Comparison of ENCODE assay signal across 8 mouse cellular contexts in genomic region chr15:79347845-79348506, GRCm38 (mm10). TPM values are rescaled to one million over a fixed set of nuclear protein-coding genes. Genes with fewer than 3 reads are reported as not detected.
DNase-seq lines count a peak whose midpoint lies in the region; ATAC-seq and TF ChIP-seq lines count a peak whose summit lies in the region.

No protein-coding gene starts in this region.

- peak overlapping the region; percentile 86 for H3K4me3 ChIP-seq in embryonic facial prominence, embryonic 10.5 days
- peak overlapping the region; percentile 71 for H3K4me3 ChIP-seq in heart, embryonic 11.5 days (ENCODE audit: low read depth, low read length)
- peak overlapping the region; percentile 78 for H3K4me3 ChIP-seq in lung, postnatal 0 days (ENCODE audit: low read depth, low read length)

- DNase-seq in CD4-positive, CD25-positive, alpha-beta regulatory T cell, adult 2 months (ENCODE audit: low read depth, low spot score): peak; percentile 94
- no peak for DNase-seq in Patski (ENCODE audit: low read depth, low spot score)
- peak; percentile 82 for DNase-seq in embryonic facial prominence, embryonic 10.5 days (ENCODE audit: low spot score)
- peak; percentile 69 for DNase-seq in kidney, adult 9 months
- peak; percentile 95 for DNase-seq in lung, postnatal 0 days (ENCODE audit: low spot score)
- DNase-seq in ovary, postnatal 36 days (ENCODE audit: low spot score): peak; percentile 61
- DNase-seq in yolk sac, embryonic 10.5 days (ENCODE audit: low spot score): peak; percentile 84

- peak overlapping the region; percentile 88 for H3K9ac ChIP-seq in heart, embryonic 11.5 days (ENCODE audit: low read depth, low read length)
- peak overlapping the region; percentile 92 for H3K9ac ChIP-seq in lung, postnatal 0 days (replicated peaks; ENCODE audit: low read depth)

- peak overlapping the region; percentile 83 for H3K4me2 ChIP-seq in heart, embryonic 11.5 days
- peak overlapping the region; percentile 91 for H3K4me2 ChIP-seq in lung, postnatal 0 days (replicated peaks; ENCODE audit: low read depth, low read length)

- peak overlapping the region; percentile 92 for H3K27ac ChIP-seq in embryonic facial prominence, embryonic 10.5 days (replicated peaks)
- peak overlapping the region; percentile 95 for H3K27ac ChIP-seq in heart, embryonic 11.5 days (ENCODE audit: low read depth, low read length)
- H3K27ac ChIP-seq in lung, postnatal 0 days (ENCODE audit: low read length): peak overlapping the region; percentile 100

- peaks cover 54% of the 10 kb centered on the region for H3K4me1 ChIP-seq in embryonic facial prominence, embryonic 10.5 days
- H3K4me1 ChIP-seq in heart, embryonic 11.5 days (ENCODE audit: control insufficient read depth, insufficient read depth, low read length): peaks cover 21% of the 10 kb centered on the region
- H3K4me1 ChIP-seq in lung, postnatal 0 days (ENCODE audit: insufficient read depth, low read depth, low read length): peaks cover 35% of the 10 kb centered on the region; the same call in 1 of the 2 replicates

- no peaks in the 10 kb centered on the region for H3K9me3 ChIP-seq in embryonic facial prominence, embryonic 10.5 days
- H3K9me3 ChIP-seq in heart, embryonic 11.5 days (replicated peaks; ENCODE audit: control insufficient read depth, low read length): no peaks in the 10 kb centered on the region
- H3K9me3 ChIP-seq in lung, postnatal 0 days (ENCODE audit: low read length): no peaks in the 10 kb centered on the region

- in situ Hi-C loops in Patski (cut with MboI; ENCODE audit: low pct_unique_long_range_greater_than_20kb): no loop called here

- CTCF ChIA-PET in Patski (lab: Charles Lee): no interaction called here

- peak; percentile 68 for TF ChIP-seq EP300 in lung, postnatal 0 days (IDR thresholded peaks at IDR 0.05)

- peak; percentile 34 for ATAC-seq in Patski
- ATAC-seq in heart, embryonic 11.5 days (replicated peaks; ENCODE audit: insufficient number of reproducible peaks, low FRiP score, low TSS enrichment): peak; percentile 83
- peak; percentile 79 for ATAC-seq in lung, postnatal 0 days

- no peaks in the 10 kb centered on the region for H3K36me3 ChIP-seq in embryonic facial prominence, embryonic 10.5 days (replicated peaks)
- H3K36me3 ChIP-seq in heart, embryonic 11.5 days (ENCODE audit: control insufficient read depth, insufficient read depth, low read length): no peaks in the 10 kb centered on the region
- no peaks in the 10 kb centered on the region for H3K36me3 ChIP-seq in lung, postnatal 0 days (ENCODE audit: insufficient read depth, low read length)

- TF ChIP-seq CTCF in Patski (IDR thresholded peaks at IDR 0.05): no peak
- TF ChIP-seq CTCF in lung, postnatal 0 days (IDR thresholded peaks at IDR 0.05): peak; percentile 58

- 1% methylated on average over 46 of the region's 46 CpGs for WGBS in embryonic facial prominence, embryonic 10.5 days
- under 1% methylated on average over 44 of the region's 46 CpGs for WGBS in heart, embryonic 11.5 days (ENCODE audit: insufficient replicate concordance)
- 4% methylated on average over 38 of the region's 46 CpGs for WGBS in lung, postnatal 0 days

- H3K27me3 ChIP-seq in Patski: no peaks in the 10 kb centered on the region
- peaks cover 52% of the 10 kb centered on the region for H3K27me3 ChIP-seq in embryonic facial prominence, embryonic 10.5 days (replicated peaks; ENCODE audit: low read depth, poor library complexity, severe bottlenecking)
- no peaks in the 10 kb centered on the region for H3K27me3 ChIP-seq in heart, embryonic 11.5 days (ENCODE audit: control insufficient read depth, insufficient read depth, low read length)
- H3K27me3 ChIP-seq in lung, postnatal 0 days (replicated peaks; ENCODE audit: insufficient read depth, low read length): no peaks in the 10 kb centered on the region

- POLR2A ChIA-PET in Patski (lab: Charles Lee): interaction anchor here (1.0 to 1.4 kb wide), 2 partner anchors 10 to 21 kb away, joined by 3 read pairs; no protein-coding TSS in a partner anchor

RNA-seq across cellular contexts. Expression of gene Maff, which starts 1.6 kb away (rescaled TPM):
- polyA plus RNA-seq in Patski (2021): 47.8 TPM
- 1.2 and 1.8 TPM in 2 replicates for polyA plus RNA-seq in embryonic facial prominence, embryonic 10.5 days (2016; fragmentation: Nextera tagmentation; extraction: Ambion mirVana)
- 3.0 and 3.3 TPM in 2 replicates for polyA plus RNA-seq in heart, embryonic 11.5 days (2014; fragmentation: Nextera tagmentation; extraction: Ambion mirVana)
- polyA plus RNA-seq in lung, postnatal 0 days (2015; fragmentation: Nextera tagmentation; extraction: Ambion mirVana): 10.6 and 10.8 TPM in 2 replicates

RNA-seq across cellular contexts. Expression of gene Pla2g6, which starts 19.8 kb away (rescaled TPM):
- polyA plus RNA-seq in Patski (2021): 32.8 TPM
- 18.4 and 20.4 TPM in 2 replicates for polyA plus RNA-seq in embryonic facial prominence, embryonic 10.5 days (2016; fragmentation: Nextera tagmentation; extraction: Ambion mirVana)
- 11.6 and 12.9 TPM in 2 replicates for polyA plus RNA-seq in heart, embryonic 11.5 days (2014; fragmentation: Nextera tagmentation; extraction: Ambion mirVana)
- 11.8 and 13.7 TPM in 2 replicates for polyA plus RNA-seq in lung, postnatal 0 days (2015; fragmentation: Nextera tagmentation; extraction: Ambion mirVana)

RNA-seq across cellular contexts. Expression of gene Tmem184b, which starts 55.4 kb away (rescaled TPM):
- polyA plus RNA-seq in Patski (2021): 129 TPM
- 57.7 and 58.9 TPM in 2 replicates for polyA plus RNA-seq in embryonic facial prominence, embryonic 10.5 days (2016; fragmentation: Nextera tagmentation; extraction: Ambion mirVana)
- polyA plus RNA-seq in heart, embryonic 11.5 days (2014; fragmentation: Nextera tagmentation; extraction: Ambion mirVana): 55.0 and 56.5 TPM in 2 replicates
- polyA plus RNA-seq in lung, postnatal 0 days (2015; fragmentation: Nextera tagmentation; extraction: Ambion mirVana): 55.3 and 56.7 TPM in 2 replicates
